Mouse (Mus musculus): ENCODE results near the gene Pnpla1.
"Not testable (repeated sequence)": the region's sequence is repeated elsewhere in the genome, so short reads cannot be mapped to it uniquely, and the experiment has no call there.

Pnpla1 gene

GRCm38 (mm10) chr17:28858205-28858604 is at the start of gene Pnpla1:
TSS of gene Pnpla1 (plus strand) at chr17:28858411.
- in situ Hi-C loops (cut with MboI; ENCODE audit: unreplicated experiment in 2 of 2): loop anchor here (10.0 to 25.0 kb wide), 2 partner anchors 96 to 103 kb away; partner anchors contain the start of gene Mapk13 (in 1 of the 2)

- in situ Hi-C loops (cut with MboI; ENCODE audit: unreplicated experiment in 2 of 2): no loop called here
These were observed 49.5 kb upstream of the Pnpla1 start for GRCm38 (mm10) chr17:28808714-28809113.

GRCm38 (mm10) chr17:28809175-28809831 is 48.9 kb upstream of the Pnpla1 start:
- in situ Hi-C loops (cut with MboI; ENCODE audit: unreplicated experiment in 2 of 2): no loop called here

- in situ Hi-C loops (cut with MboI; ENCODE audit: unreplicated experiment in 2 of 2): no loop called here
These were observed 45.9 kb upstream of the Pnpla1 start for GRCm38 (mm10) chr17:28812345-28812744.

- in situ Hi-C loops (cut with MboI; ENCODE audit: unreplicated experiment in 2 of 2): no loop called here
These were observed 43.6 kb upstream of the Pnpla1 start for GRCm38 (mm10) chr17:28814529-28815097.

DNA sequence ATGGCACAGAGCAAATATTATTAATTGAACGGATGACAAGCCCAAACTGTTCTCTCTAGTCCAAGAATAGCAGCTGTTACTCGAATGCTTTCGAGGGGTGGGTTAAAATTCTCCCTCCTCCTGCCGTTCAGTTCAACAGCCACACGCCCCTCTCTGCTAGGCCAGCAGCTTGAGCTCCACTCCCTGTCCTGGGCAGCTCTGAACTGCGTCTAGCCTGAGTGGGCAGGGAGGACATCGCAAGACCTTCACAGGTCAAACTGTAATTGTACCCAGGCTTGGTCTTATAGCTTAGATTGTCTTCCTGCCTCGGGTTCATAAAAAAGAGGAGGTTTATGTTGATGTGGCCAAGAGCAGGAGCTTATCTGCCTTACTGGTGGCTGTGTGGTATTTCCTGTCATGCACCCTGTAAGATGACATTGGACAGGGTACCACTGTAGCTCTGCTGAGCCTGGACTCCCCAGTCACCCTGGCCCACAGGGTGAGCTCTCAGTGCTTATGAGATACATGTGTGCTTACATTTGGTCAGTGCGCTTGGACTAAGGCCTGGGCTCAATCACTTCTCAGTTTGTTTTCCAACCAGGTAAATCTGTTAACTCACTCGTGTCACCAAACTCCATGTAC is 42.7 kb upstream of the Pnpla1 start:
- in situ Hi-C loops (cut with MboI; ENCODE audit: unreplicated experiment in 2 of 2): no loop called here

GRCm38 (mm10) chr17:28816326-28816725 is 41.9 kb upstream of the Pnpla1 start:
- in situ Hi-C loops (cut with MboI; ENCODE audit: unreplicated experiment in 2 of 2): not testable (repeated sequence)

DNA sequence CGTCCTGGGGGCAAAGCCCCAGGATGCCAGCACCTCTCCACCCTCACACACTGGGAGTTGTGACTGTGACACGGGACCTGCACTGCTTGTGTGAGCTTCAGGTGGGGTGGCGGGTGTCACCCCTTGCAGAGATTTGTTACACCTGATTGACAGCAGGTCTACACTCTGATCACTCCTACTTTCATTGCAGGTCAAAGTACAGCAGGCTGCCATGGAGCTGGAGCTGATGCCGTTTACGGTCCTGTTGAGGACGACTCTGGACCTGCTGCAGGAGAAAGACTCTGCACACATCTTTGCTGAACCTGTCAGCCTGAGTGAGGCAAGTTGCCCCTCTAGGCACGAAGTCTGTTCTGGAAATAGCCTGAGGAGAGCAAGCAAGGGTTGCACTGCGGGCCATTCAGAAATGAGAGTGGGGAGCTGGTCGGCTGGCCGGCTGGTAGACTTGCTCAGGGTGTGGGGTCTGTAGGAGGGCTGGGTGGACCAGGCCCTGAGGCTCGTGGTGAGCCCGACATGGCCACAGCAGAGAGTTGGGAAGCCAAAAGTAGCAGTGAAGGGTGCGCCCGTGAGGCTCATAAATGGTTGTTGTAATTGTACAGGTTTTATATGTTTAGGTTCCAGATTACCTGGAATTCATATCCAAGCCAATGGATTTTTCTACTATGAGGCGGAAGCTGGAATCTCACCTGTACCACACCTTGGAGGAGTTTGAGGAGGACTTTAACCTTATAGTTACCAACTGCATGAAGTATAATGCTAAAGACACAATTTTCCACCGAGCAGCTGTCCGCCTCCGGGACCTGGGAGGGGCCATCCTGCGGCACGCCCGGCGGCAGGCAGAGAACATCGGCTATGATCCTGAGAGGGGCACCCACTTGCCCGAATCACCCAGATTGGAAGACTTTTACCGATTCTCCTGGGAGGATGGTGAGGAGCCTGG is 41.1 kb upstream of the Pnpla1 start:
- in situ Hi-C loops (cut with MboI; ENCODE audit: unreplicated experiment in 2 of 2): no loop called here

DNA sequence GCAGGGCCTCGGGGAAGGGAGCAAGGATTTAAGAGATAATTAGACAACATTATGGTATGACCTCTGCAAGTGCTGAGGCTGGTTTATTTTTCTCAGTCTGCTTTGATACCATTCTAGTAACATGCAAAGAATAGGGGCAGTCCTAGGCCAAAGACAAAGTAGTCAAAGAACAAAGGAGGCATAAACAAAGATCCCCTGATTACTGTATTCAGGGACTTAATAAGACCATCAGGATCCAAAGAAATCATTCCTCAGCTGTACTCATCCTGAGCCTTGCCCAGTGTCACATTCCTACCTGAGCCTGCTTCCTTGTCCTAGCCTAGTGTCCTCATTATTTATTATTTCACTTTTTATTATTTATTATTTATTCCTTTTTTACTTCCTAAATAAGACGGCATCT is 38.0 kb upstream of the Pnpla1 start:
- in situ Hi-C loops (cut with MboI; ENCODE audit: unreplicated experiment in 2 of 2): no loop called here

DNA sequence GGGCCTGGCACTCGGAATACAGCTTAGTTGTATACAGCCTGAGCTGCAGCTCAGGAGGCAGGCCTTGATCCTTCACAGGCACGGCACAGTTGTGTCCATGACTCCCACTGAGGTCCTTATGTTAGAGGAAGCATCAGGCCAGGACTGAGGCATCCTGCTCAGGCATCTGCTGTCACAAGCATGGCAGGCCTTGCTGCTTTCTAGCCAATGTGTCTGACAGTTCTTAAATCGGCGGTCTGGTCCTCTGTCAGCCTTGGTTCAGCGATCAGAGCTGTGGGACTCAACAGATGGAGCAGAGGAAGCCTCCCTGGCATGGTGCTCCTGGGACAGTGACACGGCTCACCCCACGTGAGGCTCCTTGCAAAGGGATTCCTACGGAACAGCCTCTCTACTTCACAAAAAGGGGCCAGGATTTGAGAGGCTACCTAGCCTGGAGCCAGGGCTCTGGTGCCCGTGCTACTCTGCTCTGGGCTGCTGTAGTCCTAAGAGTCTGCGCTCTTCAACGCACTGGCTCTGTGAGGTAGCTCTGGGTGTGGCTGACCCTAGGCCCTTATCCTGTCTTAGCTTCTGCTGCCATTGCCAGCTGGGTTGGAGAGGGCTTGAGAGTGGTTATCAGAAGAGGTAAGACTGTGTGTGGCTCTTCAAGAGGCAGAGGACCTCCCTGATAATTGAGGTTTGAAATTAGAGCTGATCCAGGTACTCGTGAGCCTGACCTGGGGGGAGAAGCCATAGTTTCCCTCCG is 35.0 kb upstream of the Pnpla1 start:
- in situ Hi-C loops (cut with MboI; ENCODE audit: unreplicated experiment in 2 of 2): no loop called here

DNA sequence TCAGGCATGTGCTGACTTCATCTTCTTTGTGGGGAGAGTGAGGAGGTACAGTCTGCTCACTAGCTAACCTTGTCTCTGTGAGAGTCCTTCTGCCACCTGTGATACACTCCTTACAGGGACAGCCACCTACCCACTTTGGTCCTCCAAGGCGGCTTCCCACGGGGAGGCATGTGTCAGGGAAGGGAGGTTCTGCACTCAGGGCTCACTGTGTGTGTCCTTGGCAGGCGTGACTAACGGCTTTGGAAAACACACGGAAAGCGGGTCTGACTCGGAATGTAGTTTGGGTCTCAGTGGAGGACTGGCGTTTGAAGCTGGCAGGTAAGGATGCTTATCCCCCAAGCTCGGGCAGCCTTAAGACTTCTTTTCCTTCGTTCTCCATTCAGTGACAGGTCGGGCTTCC is 34.5 kb upstream of the Pnpla1 start:
- in situ Hi-C loops (cut with MboI; ENCODE audit: unreplicated experiment in 2 of 2): no loop called here

DNA sequence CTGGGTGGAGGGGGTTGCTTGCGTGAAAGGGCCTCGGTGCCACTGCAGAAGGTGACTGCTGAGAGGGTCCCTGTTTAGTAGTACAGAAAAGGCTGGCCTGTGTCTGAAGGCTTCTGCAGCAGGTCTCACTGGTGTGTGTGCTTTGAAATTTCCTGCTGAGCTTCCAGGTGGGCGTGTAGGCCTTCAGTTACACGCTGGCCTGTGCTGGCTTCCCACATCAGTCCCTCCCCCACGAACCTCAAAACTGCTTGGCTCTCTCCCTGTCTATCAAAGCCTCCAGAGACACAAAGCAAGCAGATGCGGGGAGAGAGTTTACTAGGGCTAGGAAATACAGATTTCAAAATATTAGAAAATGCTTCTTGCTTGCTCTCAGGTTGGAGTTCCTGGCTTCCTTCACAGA is 33.3 kb upstream of the Pnpla1 start:
- in situ Hi-C loops (cut with MboI; ENCODE audit: unreplicated experiment in 2 of 2): no loop called here

DNA sequence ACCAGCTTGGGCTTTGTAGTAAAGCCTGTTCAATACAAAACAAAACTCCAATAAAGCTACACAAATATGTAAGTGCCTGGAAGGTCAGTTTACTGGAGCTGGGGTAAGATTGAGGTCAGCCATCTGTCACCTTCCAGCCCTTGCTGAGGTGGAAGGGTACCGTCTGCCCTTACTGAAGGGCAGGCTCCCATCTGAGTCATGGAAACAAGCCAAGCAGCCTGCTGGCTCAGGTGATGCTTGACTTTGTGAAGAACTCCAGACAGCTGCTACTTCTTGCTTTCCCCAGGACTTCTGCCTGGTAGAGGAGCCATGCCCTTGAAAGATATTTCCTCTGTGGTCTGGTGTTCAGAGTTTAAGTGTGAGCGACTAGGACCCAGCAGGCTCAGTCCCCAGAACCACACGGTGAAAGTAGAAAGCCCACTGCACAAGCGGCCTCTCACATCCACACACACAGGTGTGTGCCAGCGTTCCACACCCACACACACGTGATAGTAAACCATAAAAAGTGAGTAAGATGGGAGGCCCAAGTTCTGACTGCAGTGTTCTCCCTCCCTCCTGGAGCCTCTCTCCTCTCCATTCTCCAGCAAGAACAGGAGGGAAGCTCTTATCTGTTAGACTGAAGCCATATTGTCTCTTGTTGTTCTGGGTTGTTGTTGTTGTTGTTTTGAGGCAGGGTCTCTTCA is 32.7 kb upstream of the Pnpla1 start:
- in situ Hi-C loops (cut with MboI; ENCODE audit: unreplicated experiment in 2 of 2): no loop called here

- in situ Hi-C loops (cut with MboI; ENCODE audit: unreplicated experiment in 2 of 2): no loop called here
These were observed 30.5 kb upstream of the Pnpla1 start for GRCm38 (mm10) chr17:28827665-28828231.

DNA sequence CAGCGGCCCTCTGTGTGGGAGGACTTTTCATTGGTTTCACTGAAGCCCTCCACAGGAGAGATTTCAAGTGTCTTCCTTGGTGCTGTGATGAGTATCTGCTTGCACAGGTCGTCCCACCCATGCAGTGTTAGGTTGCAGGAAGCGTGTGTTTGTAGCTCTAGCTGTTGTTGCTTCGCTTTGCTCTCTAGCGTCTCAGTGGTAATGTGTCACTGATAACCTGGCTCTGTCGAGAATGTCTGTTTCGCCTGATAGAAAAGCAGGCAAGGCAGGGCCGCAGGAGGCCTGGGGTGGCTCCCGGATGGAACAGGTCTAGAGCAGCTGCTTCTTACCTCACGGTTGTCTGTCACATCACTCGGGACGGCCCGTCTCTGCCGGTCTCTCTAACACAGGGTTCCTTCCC is 29.1 kb upstream of the Pnpla1 start:
- in situ Hi-C loops (cut with MboI; ENCODE audit: unreplicated experiment in 2 of 2): no loop called here

GRCm38 (mm10) chr17:28831065-28831464 is 27.1 kb upstream of the Pnpla1 start:
- in situ Hi-C loops (cut with MboI; ENCODE audit: unreplicated experiment in 2 of 2): no loop called here

GRCm38 (mm10) chr17:28832040-28832439 is 26.2 kb upstream of the Pnpla1 start:
- in situ Hi-C loops (cut with MboI; ENCODE audit: unreplicated experiment in 2 of 2): no loop called here

DNA sequence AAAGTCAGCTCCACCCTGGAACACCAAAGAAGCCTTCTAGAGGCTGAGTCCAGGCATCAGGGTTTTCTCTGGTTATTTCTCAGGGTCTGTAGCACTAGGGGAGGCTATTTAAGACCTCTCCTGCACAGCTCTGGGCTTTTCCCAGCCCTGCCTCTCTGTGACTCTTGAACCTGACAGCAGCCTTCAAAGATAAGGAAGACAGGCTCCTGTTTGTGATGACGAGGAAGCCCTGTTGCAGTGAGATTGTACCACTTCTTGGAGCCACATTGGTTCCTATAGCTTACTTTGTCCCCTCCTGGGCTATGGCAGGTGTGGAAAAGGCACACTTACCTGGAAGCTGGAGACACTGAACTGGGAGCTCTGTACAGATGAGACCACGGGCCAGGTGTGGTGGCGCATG is 25.3 kb upstream of the Pnpla1 start:
- in situ Hi-C loops (cut with MboI; ENCODE audit: unreplicated experiment in 2 of 2): no loop called here

- in situ Hi-C loops (cut with MboI; ENCODE audit: unreplicated experiment in 2 of 2): no loop called here
These were observed 23.5 kb upstream of the Pnpla1 start for GRCm38 (mm10) chr17:28834676-28835075.
